Mouse (Mus musculus) intestine, embryonic 14.5 days (tissue): ENCODE data around the gene Tmem151a. TPM values are rescaled to one million over a fixed set of nuclear protein-coding genes. Genes with fewer than 3 reads are reported as not detected.

Source experiments
- ATAC-seq: fragments of 200-750 bp; cut with Nextera tagmentation; replicated peaks from 2 replicates; pipeline ENCODE4 v1.8.0; 2017; ENCODE audit warnings: low read depth, moderate number of reproducible peaks, moderate TSS enrichment, moderate library complexity; ENCODE audit not compliant: low FRiP score, low TSS enrichment
- DNase-seq: peaks from one replicate; pipeline ENCODE4 v3.0.0-alpha.2; 2018; ENCODE audit warnings: low spot score
- H3K27ac ChIP-seq: fragments of 300-500 bp; sonication (generic); 2 replicates; pipeline ENCODE4 v1.5.1; 2014; ENCODE audit warnings: low read depth, mild to moderate bottlenecking, control low read depth
- H3K27me3 ChIP-seq: fragments of 300-500 bp; sonication (generic); replicated peaks from 2 replicates; pipeline ENCODE4 v1.6.1; 2014; ENCODE audit warnings: low read length, control low read depth; ENCODE audit not compliant: control insufficient read depth, insufficient read depth
- H3K36me3 ChIP-seq: fragments of 300-500 bp; sonication (generic); 2 replicates; pipeline ENCODE4 v1.6.1; 2014; ENCODE audit warnings: low read length, control low read depth; ENCODE audit not compliant: control insufficient read depth, insufficient read depth
- H3K4me1 ChIP-seq: fragments of 300-500 bp; sonication (generic); replicated peaks from 2 replicates; pipeline ENCODE4 v1.6.1; 2014; ENCODE audit warnings: low read length, control low read depth, mixed read lengths; ENCODE audit not compliant: control insufficient read depth, insufficient read depth
- H3K4me2 ChIP-seq: fragments of 300-500 bp; sonication (generic); 2 replicates; pipeline ENCODE4 v1.6.1; 2014; ENCODE audit warnings: low read length
- H3K4me3 ChIP-seq: fragments of 300-500 bp; sonication (generic); 2 replicates; pipeline ENCODE4 v1.5.1; 2014; ENCODE audit warnings: low read depth, low read length, control low read depth, mixed read lengths
- H3K9ac ChIP-seq: fragments of 300-500 bp; sonication (generic); 2 replicates; pipeline ENCODE4 v1.6.1; 2014; ENCODE audit warnings: mild to moderate bottlenecking, low read length
- H3K9me3 ChIP-seq: fragments of 300-500 bp; sonication (generic); 2 replicates; pipeline ENCODE4 v1.6.1; 2016; ENCODE audit warnings: low read length, control low read depth; ENCODE audit not compliant: control insufficient read depth
- WGBS: fragments of 180-500 bp; shearing (Covaris S2); extraction: QIAGEN DNeasy Blood & Tissue Kit; methylation state at CpG from one replicate; pipeline ENCODE4 v1.1.7; 2014; 5-methylcytosine and 5-hydroxymethylcytosine counted together
- polyA plus RNA-seq: library from polyadenylated mRNA; unstranded; fragments of >200 nt; fragmentation: Nextera tagmentation; extraction: Ambion mirVana; gene quantifications from 2 replicates; pipeline ENCODE4 v1.2.1, GENCODE M21; 2014

The Tmem151a gene
- polyA plus RNA-seq, 1 experiment from 2014 or later: 8.2 TPM

GRCm38 (mm10) chr19:5048138-5049056 lies 36.9 kb downstream of the Tmem151a start:
- H3K27ac ChIP-seq: no peak overlapping the region
- H3K36me3 ChIP-seq: peaks cover 43% of the 10 kb centered on the region
- H3K9me3 ChIP-seq: no peaks in the 10 kb centered on the region
- DNase-seq: no peak
- no peak overlapping the region for H3K4me3 ChIP-seq
- no peak for ATAC-seq
- WGBS: 84% methylated on average over 14 of the region's 14 CpGs
- peaks cover 23% of the 10 kb centered on the region for H3K27me3 ChIP-seq
- H3K4me2 ChIP-seq: no peak overlapping the region
- no peak overlapping the region for H3K9ac ChIP-seq
- peaks cover 9% of the 10 kb centered on the region for H3K4me1 ChIP-seq

GRCm38 (mm10) chr19:5045531-5045930 lies 39.8 kb downstream of the Tmem151a start:
- H3K9ac ChIP-seq: no peak overlapping the region
- no peak for DNase-seq
- H3K27ac ChIP-seq: no peak overlapping the region
- H3K36me3 ChIP-seq: peaks cover 43% of the 10 kb centered on the region
- peaks cover 11% of the 10 kb centered on the region for H3K4me1 ChIP-seq
- H3K4me2 ChIP-seq: no peak overlapping the region
- WGBS: 85% methylated on average over 4 of the region's 4 CpGs
- no peak for ATAC-seq
- H3K4me3 ChIP-seq: no peak overlapping the region
- H3K9me3 ChIP-seq: no peaks in the 10 kb centered on the region
- H3K27me3 ChIP-seq: 0 out of 2 replicates have a peak, but pooled peaks cover 1% of the 10 kb centered on the region

GRCm38 (mm10) chr19:5041588-5041987 lies 43.7 kb downstream of the Tmem151a start:
- ATAC-seq: no peak
- peak overlapping the region; percentile 5; the same call in 1 of the 2 replicates for H3K27ac ChIP-seq
- no peaks in the 10 kb centered on the region for H3K27me3 ChIP-seq
- H3K4me3 ChIP-seq: peak overlapping the region; percentile 95
- H3K4me1 ChIP-seq: peaks cover 16% of the 10 kb centered on the region
- H3K9me3 ChIP-seq: no peaks in the 10 kb centered on the region
- peak overlapping the region; percentile 95 for H3K4me2 ChIP-seq
- 2% methylated on average over 16 of the region's 16 CpGs for WGBS
- no peak for DNase-seq
- peak overlapping the region; percentile 72 for H3K9ac ChIP-seq
- H3K36me3 ChIP-seq: peaks cover 11% of the 10 kb centered on the region

DNA sequence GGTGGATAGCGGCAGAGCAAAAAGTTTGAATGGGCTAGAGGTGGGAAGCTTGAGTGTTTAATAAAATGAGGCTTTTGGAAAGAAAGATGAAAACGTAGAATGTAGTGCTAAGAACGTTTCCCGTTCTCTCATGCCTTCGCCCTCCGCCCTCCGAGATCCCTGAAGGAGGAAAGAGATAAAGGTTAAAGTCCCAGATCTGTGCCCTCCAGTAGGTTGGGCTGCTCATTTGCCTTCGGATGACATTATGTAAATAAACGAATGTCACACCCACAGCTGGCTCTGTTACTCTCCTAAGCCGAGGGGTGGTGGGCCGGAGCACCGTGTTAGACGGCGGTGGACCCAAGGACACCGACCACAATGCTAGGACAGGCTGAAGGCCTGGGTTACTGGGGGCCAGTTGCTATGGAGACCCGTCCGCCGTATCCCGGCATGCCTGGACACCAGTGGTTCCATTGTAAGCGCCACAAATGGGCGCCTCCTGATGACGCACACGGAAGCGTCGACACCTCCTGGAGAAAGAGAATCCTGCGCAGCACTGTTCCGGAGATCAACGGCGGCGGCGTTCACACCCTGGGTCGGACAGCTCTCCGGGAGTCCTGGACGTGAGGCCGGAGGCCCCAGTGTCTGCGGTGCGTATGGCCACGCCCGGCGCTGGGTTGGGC lies 44.3 kb downstream of the Tmem151a start, which contains the start of gene Brms1:
Gene Brms1 (plus strand): TSS at position 493 of the 662 bp plus-strand sequence.
- Histone ChIP-seq H3K4me2 (peak within 1 kb of the TSS; percentile 95), H3K27me3 (no peaks in the 10 kb centered on the region), H3K36me3 (peaks cover 6% of the 10 kb centered on the region), H3K9me3 (no peaks in the 10 kb centered on the region), H3K9ac (peak within 1 kb of the TSS; percentile 72), H3K27ac (peak within 1 kb of the TSS; percentile 5), H3K4me1 (peaks cover 16% of the 10 kb centered on the region), H3K4me3 (peak within 1 kb of the TSS; percentile 95)
- 5% methylated on average over 40 of the region's 40 CpGs for WGBS
- ATAC-seq (peak; percentile 74), DNase-seq (peak; percentile 97)

DNA sequence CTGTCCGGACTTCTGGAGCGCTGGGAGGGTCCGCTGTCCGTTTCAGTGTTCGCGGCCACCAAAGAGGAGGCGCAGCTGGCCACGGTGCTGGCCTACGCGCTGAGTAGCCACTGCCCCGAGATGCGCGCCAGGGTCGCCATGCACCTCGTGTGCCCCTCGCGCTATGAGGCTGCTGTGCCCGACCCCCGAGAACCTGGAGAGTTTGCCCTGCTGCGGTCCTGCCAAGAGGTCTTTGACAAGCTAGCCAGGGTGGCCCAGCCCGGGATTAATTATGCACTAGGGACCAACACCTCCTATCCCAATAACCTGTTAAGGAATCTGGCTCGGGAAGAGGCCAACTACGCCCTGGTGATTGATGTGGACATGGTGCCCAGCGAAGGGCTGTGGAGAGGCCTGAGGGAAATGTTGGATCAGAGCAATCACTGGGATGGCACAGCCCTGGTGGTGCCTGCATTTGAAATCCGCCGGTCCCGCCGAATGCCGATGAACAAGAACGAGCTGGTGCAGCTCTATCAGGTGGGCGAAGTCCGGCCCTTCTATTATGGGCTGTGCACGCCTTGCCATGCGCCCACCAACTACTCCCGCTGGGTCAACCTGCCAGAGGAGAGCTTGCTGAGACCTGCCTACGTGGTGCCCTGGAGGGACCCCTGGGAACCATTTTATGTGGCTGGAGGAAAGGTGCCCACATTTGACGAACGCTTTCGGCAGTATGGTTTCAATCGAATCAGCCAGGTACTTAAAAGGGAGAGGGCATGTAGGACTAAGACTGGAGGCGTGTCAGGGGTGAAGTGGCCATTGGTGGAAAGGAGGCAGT lies 45.8 kb downstream of the Tmem151a start:
- DNase-seq: no peak
- Histone ChIP-seq H3K36me3 (peaks cover 6% of the 10 kb centered on the region; the same call in 1 of the 2 replicates), H3K9me3 (no peaks in the 10 kb centered on the region), H3K27ac (peak overlapping the region; percentile 34; the same call in 1 of the 2 replicates), H3K4me3 (peak overlapping the region; percentile 95), H3K27me3 (no peaks in the 10 kb centered on the region), H3K4me1 (peaks cover 16% of the 10 kb centered on the region), H3K9ac (peak overlapping the region; percentile 69), H3K4me2 (peak overlapping the region; percentile 95)
- ATAC-seq: no peak
- WGBS: 13% methylated on average over 41 of the region's 41 CpGs

DNA sequence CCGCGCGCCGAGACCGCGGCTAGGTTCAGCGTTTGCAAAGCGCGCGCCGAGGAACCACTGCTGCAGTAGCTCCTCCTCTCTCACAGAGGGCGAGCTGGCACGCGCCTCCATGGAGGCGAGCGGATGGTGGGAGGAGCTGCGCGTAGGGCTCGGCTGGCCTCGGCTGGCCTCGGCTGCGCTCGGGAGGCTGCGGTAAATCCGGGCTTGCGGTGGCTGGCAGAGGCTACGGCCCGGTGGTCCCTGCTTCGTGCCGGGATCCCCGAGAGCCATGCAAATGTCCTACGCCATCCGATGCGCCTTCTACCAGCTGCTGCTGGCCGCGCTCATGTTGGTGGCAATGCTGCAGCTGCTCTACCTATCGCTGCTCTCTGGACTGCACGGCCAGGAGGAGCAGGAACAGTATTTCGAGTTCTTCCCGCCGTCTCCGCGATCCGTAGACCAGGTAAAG lies 46.6 kb downstream of the Tmem151a start, which contains the start of the genes B4gat1 and AC124502.3:
Gene B4gat1 (plus strand): TSS at position 118 of the 448 bp plus-strand sequence.
Gene AC124502.3 (plus strand): TSS at position 183 of the 448 bp plus-strand sequence.
- 0% methylated on average over 43 of the region's 44 CpGs for WGBS
- peak within 1 kb of the TSS; percentile 69 for H3K9ac ChIP-seq
- no peaks in the 10 kb centered on the region for H3K27me3 ChIP-seq
- H3K36me3 ChIP-seq: 0 out of 2 replicates have a peak, but pooled peaks cover 2% of the 10 kb centered on the region
- ATAC-seq (peak; percentile 86), DNase-seq (peak; percentile 91)
- H3K4me1 ChIP-seq: peaks cover 16% of the 10 kb centered on the region
- peak within 1 kb of the TSS; percentile 95 for H3K4me2 ChIP-seq
- no peaks in the 10 kb centered on the region for H3K9me3 ChIP-seq
- peak within 1 kb of the TSS; percentile 90 for H3K27ac ChIP-seq
- H3K4me3 ChIP-seq: peak within 1 kb of the TSS; percentile 95

- H3K36me3 ChIP-seq: no peaks in the 10 kb centered on the region
- ATAC-seq (peak; percentile 83), DNase-seq (peak; percentile 99)
- H3K4me1 ChIP-seq: peaks cover 16% of the 10 kb centered on the region
- WGBS: 3% methylated on average over 32 of the region's 32 CpGs
- H3K27me3 ChIP-seq: no peaks in the 10 kb centered on the region
- H3K4me3 ChIP-seq: peak overlapping the region; percentile 95
- peak overlapping the region; percentile 90 for H3K27ac ChIP-seq
- H3K4me2 ChIP-seq: peak overlapping the region; percentile 95
- peak overlapping the region; percentile 69 for H3K9ac ChIP-seq
- no peaks in the 10 kb centered on the region for H3K9me3 ChIP-seq
These were observed 47.4 kb downstream of the Tmem151a start for GRCm38 (mm10) chr19:5037678-5038571.
